Mouse (Mus musculus) limb, embryonic 11.5 days (tissue): ENCODE results near the gene Spata33. TPM values are rescaled to one million over a fixed set of nuclear protein-coding genes. Genes with fewer than 3 reads are reported as not detected.

Experiments
- ATAC-seq: fragments of 200-750 bp; cut with Nextera tagmentation; 2 replicates; pipeline ENCODE4 v1.8.0; 2017; ENCODE audit warnings: low read depth; ENCODE audit not compliant: insufficient number of reproducible peaks, low FRiP score, low TSS enrichment
- DNase-seq: peaks from one replicate; pipeline ENCODE4 v3.0.0-alpha.2; 2015; ENCODE audit warnings: low spot score
- H3K27ac ChIP-seq: fragments of 300-500 bp; sonication (generic); replicated peaks from 2 replicates; pipeline ENCODE4 v1.5.1; 2014; ENCODE audit warnings: low read depth, mild to moderate bottlenecking, low read length
- H3K27me3 ChIP-seq: fragments of 300-500 bp; sonication (generic); 2 replicates; pipeline ENCODE4 v1.6.1; 2014; ENCODE audit warnings: mild to moderate bottlenecking, low read length, mixed read lengths; ENCODE audit not compliant: control insufficient read depth, insufficient read depth
- H3K36me3 ChIP-seq: fragments of 300-500 bp; sonication (generic); 2 replicates; pipeline ENCODE4 v1.6.1; 2014; ENCODE audit warnings: mild to moderate bottlenecking, low read length, moderate library complexity, mixed read lengths; ENCODE audit not compliant: control insufficient read depth, insufficient read depth
- H3K4me1 ChIP-seq: fragments of 300-500 bp; sonication (generic); 2 replicates; pipeline ENCODE4 v1.6.1; 2014; ENCODE audit warnings: low read length, mixed read lengths; ENCODE audit not compliant: control insufficient read depth, insufficient read depth
- H3K4me2 ChIP-seq: fragments of 300-500 bp; sonication (generic); 2 replicates; pipeline ENCODE4 v1.6.1; 2014; ENCODE audit warnings: low read depth, mild to moderate bottlenecking, moderate library complexity; ENCODE audit not compliant: severe bottlenecking
- H3K4me3 ChIP-seq: fragments of 300-500 bp; sonication (generic); 2 replicates; pipeline ENCODE4 v1.5.1; 2014; ENCODE audit warnings: low read depth, low read length
- H3K9ac ChIP-seq: fragments of 300-500 bp; sonication (generic); 2 replicates; pipeline ENCODE4 v1.6.1; 2014; ENCODE audit warnings: mild to moderate bottlenecking, low read length
- H3K9me3 ChIP-seq: fragments of 300-500 bp; sonication (generic); 2 replicates; pipeline ENCODE4 v1.6.1; 2016; ENCODE audit warnings: low read length; ENCODE audit not compliant: control insufficient read depth
- WGBS: fragments of 180-500 bp; shearing (Covaris S2); extraction: QIAGEN DNeasy Blood & Tissue Kit; methylation state at CpG from one replicate; pipeline ENCODE4 v1.1.7; 2014; 5-methylcytosine and 5-hydroxymethylcytosine counted together
- polyA plus RNA-seq: library from polyadenylated mRNA; unstranded; fragments of >200 nt; fragmentation: Nextera tagmentation; extraction: Ambion mirVana; gene quantifications from 2 replicates; pipeline ENCODE4 v1.2.1, GENCODE M21; 2014

Gene Spata33
- 3.3 and 3.4 TPM in 2 replicates for polyA plus RNA-seq

GRCm38 (mm10) chr8:123212321-123213117, at the start of gene Spata33, which contains the start of gene Chmp1a:
TSS of gene Spata33 (plus strand) at chr8:123212832.
TSS of gene Chmp1a (minus strand) at chr8:123212763.
- H3K9ac ChIP-seq, result peak within 1 kb of the TSS; percentile 86
- under 1% methylated on average over 74 of the region's 76 CpGs for WGBS
- peaks cover 10% of the 10 kb centered on the region; the same call in 1 of the 2 replicates for H3K4me1 ChIP-seq
- peak; percentile 97 for DNase-seq
- no peak within 1 kb of the TSS for H3K27ac ChIP-seq
- H3K4me2 ChIP-seq, result peak within 1 kb of the TSS; percentile 90
- peak; percentile 95 for ATAC-seq
- peaks cover 7% of the 10 kb centered on the region for H3K36me3 ChIP-seq
- H3K4me3 ChIP-seq, result peak within 1 kb of the TSS; percentile 79
- no peaks in the 10 kb centered on the region for H3K9me3 ChIP-seq
- no peaks in the 10 kb centered on the region for H3K27me3 ChIP-seq

DNA sequence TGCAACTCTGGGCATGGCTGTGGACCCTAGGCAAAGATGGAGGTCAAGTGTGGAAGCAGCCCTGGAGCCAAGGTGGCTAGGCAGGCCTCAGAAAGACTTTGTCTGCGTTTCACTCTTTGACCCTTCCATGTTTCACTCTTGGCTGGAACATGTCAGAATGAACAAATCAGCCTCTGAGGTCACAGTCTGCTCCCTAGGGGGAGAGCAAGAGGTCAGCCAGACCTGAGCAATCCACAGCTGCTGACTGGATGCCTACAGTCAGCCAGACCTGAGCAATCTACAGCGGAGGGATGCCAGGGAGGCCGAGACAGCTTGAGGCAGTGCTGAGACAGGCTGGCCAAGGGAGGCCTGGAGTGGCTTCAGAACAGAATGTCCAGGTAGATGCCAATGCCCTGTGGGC, 31.2 kb upstream of the Spata33 start:
- H3K9me3 ChIP-seq, result no peaks in the 10 kb centered on the region; the same call in 1 of the 2 replicates
- no peak overlapping the region for H3K27ac ChIP-seq
- H3K4me3 ChIP-seq, result no peak overlapping the region
- peak; percentile 41 for DNase-seq
- peaks cover 14% of the 10 kb centered on the region for H3K4me1 ChIP-seq
- H3K27me3 ChIP-seq, result no peaks in the 10 kb centered on the region
- ATAC-seq, result no peak
- WGBS, result 59% methylated on average over 3 of the region's 3 CpGs
- no peaks in the 10 kb centered on the region for H3K36me3 ChIP-seq
- H3K4me2 ChIP-seq, result no peak overlapping the region
- H3K9ac ChIP-seq, result no peak overlapping the region

DNA sequence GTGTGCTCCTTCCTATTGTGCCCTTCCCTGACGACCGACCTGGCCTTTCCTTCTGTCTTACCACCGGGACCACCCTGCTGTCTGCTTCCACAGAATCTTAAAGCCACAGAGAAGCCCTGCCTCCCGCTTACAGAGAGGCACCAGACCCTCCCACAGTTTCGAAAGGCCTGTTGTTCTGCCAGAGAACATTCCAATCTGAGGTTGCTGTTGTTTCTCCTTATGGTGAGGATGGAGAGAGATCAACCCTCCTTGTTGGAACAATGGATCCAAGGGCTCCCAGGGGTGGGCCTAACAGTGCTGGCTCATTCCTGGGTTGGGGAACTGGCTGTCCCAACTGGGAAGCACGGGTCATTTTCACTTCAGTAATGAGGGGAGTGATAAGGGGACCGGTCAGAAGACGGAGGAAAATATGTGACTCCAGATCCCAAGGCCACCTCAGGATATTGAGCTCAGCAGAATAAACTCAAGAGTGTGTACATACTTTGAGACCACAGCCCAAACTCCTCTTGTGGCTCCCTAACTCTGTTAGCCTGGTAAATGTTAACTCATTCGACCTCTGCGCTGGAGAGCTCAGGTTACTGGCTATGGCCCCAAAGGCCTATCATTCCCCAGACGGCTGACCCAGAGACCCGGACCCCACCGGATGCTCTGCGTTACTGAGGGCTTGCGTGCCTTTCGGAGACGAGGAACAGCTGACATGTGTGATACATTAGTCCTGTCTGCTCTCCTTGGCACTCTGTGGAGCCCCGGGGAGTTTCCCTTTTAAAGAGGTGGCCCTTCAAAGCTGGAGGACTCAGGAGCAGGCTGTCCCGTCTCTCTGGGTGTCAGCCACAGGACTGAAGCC, 26.8 kb upstream of the Spata33 start, which contains the start of gene Dpep1:
TSS of gene Dpep1 (plus strand) at position 677 of the 844 bp plus-strand sequence.
- Histone ChIP-seq H3K9me3 (no peaks in the 10 kb centered on the region), H3K4me2 (peak within 1 kb of the TSS; percentile 10; the same call in 1 of the 2 replicates), H3K27me3 (no peaks in the 10 kb centered on the region), H3K36me3 (no peaks in the 10 kb centered on the region), H3K4me1 (peaks cover 24% of the 10 kb centered on the region), H3K9ac (peak within 1 kb of the TSS; percentile 27; the same call in 1 of the 2 replicates), H3K4me3 (no peak within 1 kb of the TSS), H3K27ac (peak within 1 kb of the TSS; percentile 77)
- peak; percentile 75 for DNase-seq
- ATAC-seq, result peak; percentile 66; the same call in 1 of the 2 replicates
- 17% methylated on average over 19 of the region's 19 CpGs for WGBS

GRCm38 (mm10) chr8:123188006-123188405, 24.6 kb upstream of the Spata33 start:
- Histone ChIP-seq H3K9me3 (no peaks in the 10 kb centered on the region), H3K4me2 (no peak overlapping the region), H3K27ac (no peak overlapping the region), H3K36me3 (no peaks in the 10 kb centered on the region), H3K9ac (no peak overlapping the region), H3K27me3 (no peaks in the 10 kb centered on the region), H3K4me1 (peaks cover 24% of the 10 kb centered on the region), H3K4me3 (no peak overlapping the region)
- ATAC-seq (no peak), DNase-seq (no peak)
- WGBS, result 97% methylated on average over 2 of the region's 2 CpGs

DNA sequence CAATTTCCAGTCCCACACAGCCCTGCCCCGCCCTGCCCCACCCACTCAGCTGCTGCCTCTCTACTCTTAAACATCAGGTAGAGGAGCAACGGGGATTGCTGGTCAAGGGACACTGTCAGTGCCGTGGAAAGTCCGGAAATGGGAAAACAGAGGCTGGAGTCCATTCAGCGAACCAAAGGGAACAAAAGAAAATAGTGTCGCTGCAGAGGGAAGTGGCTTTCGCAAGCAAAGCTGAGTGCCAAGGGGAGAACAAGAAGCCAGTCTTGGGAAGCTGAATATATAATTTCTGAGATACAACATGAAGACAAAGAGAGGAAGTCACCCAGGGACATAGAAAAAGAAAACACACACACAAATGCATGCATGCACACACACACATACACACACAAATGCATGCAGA, 23.8 kb upstream of the Spata33 start:
- WGBS, result 90% methylated on average over 7 of the region's 7 CpGs
- Histone ChIP-seq H3K9ac (no peak overlapping the region), H3K27ac (no peak overlapping the region), H3K27me3 (no peaks in the 10 kb centered on the region), H3K9me3 (no peaks in the 10 kb centered on the region), H3K4me1 (peaks cover 24% of the 10 kb centered on the region), H3K4me3 (no peak overlapping the region), H3K4me2 (no peak overlapping the region), H3K36me3 (no peaks in the 10 kb centered on the region)
- ATAC-seq, result no peak
- DNase-seq, result no peak

DNA sequence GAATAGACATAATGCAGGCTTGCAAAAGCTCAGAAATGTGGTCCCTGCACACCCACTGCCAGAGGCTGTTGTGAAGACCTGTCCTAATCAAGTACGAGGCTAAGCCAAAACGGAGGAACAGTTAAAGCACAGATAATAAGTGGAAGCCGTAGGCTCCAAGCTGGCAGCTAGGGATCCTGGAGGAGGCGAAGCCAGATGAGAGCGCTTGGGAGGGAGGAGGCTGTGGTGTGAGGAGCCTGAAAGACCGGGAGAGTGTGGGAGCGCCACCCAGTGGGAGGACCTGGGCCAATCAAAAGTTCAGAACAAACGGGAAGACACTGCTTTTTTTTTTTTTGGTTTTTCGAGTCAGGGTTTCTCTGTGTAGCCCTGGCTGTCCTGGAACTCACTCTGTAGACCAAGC, 22.0 kb upstream of the Spata33 start:
- Histone ChIP-seq H3K4me3 (no peak overlapping the region), H3K27ac (no peak overlapping the region), H3K4me1 (peaks cover 17% of the 10 kb centered on the region), H3K9ac (no peak overlapping the region), H3K4me2 (no peak overlapping the region), H3K9me3 (no peaks in the 10 kb centered on the region), H3K36me3 (no peaks in the 10 kb centered on the region), H3K27me3 (no peaks in the 10 kb centered on the region)
- WGBS, result 4% methylated on average over 9 of the region's 9 CpGs
- ATAC-seq, result no peak
- DNase-seq, result peak; percentile 86

DNA sequence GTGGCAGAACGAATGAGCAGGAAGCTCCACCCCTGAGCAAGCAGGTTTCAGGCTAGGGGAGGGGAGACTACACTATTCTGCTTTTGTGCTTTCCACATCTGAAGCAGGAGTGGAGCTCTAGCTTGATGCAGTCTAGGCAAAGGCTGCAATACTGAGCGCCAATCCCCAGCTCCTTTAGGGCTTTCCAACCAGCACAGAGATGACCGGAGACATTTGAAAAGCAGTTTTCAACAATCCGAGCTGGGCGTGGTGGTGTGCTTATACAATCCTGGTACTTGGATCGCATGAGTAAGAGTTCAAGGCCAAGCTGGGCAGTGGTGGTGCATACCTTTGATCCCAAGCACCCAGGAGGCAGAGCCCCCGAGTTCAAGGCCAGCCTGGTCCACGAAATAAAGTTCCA, 20.7 kb upstream of the Spata33 start:
- ATAC-seq (no peak), DNase-seq (no peak)
- 58% methylated on average over 8 of the region's 8 CpGs for WGBS

DNA sequence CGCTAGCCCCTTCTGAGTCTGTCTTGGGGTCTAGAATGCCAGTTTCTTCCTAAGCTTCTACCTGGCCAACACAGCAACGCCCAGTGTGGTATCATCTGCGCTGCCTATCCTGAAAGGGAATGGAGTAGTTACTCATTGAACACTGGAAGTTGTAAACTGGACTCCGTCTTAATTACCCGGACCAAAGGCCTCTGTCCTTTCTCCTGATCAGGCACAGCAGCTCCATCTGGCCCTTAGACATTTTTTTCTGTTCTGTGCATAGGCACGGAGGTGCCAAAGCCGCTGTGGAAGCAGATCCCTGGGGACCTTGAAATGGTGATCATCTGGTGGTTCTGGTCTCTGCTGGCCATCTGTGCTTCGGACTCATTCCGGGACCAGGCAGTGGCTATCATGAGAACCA, 18.9 kb upstream of the Spata33 start:
- Histone ChIP-seq H3K27ac (no peak overlapping the region), H3K9ac (no peak overlapping the region), H3K4me1 (peaks cover 3% of the 10 kb centered on the region; the same call in 1 of the 2 replicates), H3K27me3 (no peaks in the 10 kb centered on the region), H3K36me3 (no peaks in the 10 kb centered on the region), H3K4me2 (no peak overlapping the region), H3K9me3 (no peaks in the 10 kb centered on the region), H3K4me3 (no peak overlapping the region)
- no peak for ATAC-seq
- 88% methylated on average over 9 of the region's 9 CpGs for WGBS
- DNase-seq, result no peak

More for the DNA sequence above, 20.7 kb upstream of the Spata33 start:
- Histone ChIP-seq H3K27me3 (no peaks in the 10 kb centered on the region), H3K4me1 (peaks cover 5% of the 10 kb centered on the region), H3K36me3 (no peaks in the 10 kb centered on the region), H3K4me2 (no peak overlapping the region), H3K9me3 (no peaks in the 10 kb centered on the region), H3K9ac (no peak overlapping the region), H3K27ac (no peak overlapping the region), H3K4me3 (no peak overlapping the region)
